Mouse (Mus musculus): ENCODE measurements at regions not wholly inside any gene's neighbourhood (a gene's known extent, or its start where the extent isn't known, plus 50 kb on each side); places are given as distances from the start of the nearest gene placed in this dataset.

DNA sequence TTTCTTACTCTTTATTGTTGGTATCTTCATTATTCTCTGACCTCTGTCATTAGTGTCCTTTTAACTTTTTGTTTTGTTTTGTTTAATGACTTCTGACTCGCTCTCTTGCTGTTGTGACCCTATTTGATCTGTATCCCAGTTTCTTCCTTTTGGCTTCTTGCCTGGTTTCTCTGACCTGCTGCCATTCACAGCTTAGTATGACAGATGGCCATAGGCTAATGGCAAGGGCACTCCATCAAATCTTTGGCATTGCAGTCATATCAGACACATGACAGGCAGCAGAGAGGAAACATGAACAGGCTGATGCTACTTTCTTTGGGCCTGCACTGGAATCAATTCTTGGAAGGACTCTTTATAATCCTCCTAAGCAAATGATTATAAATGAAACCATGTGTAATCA is 106.3 kb upstream of the Man1a start:
- H3K4me3 ChIP-seq (ENCODE audit: low read depth, low read length): no peak overlapping the region
- no peak overlapping the region for H3K4me2 ChIP-seq (replicated peaks; ENCODE audit: low read depth)
- H3K9me3 ChIP-seq (ENCODE audit: control insufficient read depth): no peaks in the 10 kb centered on the region
- ATAC-seq: no peak
- 87% methylated on average over 1 of the region's 1 CpGs for WGBS
- no peaks in the 10 kb centered on the region for H3K27me3 ChIP-seq (replicated peaks; ENCODE audit: control insufficient read depth, insufficient read depth, low read length)
- no peaks in the 10 kb centered on the region for H3K36me3 ChIP-seq (ENCODE audit: control insufficient read depth, insufficient read depth)
- no peak overlapping the region for H3K9ac ChIP-seq (ENCODE audit: low read depth, low read length)
- no peaks in the 10 kb centered on the region for H3K4me1 ChIP-seq (replicated peaks; ENCODE audit: control insufficient read depth, insufficient read depth, low read length)
- TF ChIP-seq CTCF (IDR thresholded peaks at IDR 0.05; ENCODE audit: low read depth): no peak
- H3K27ac ChIP-seq (ENCODE audit: low read depth, low read length): no peak overlapping the region

GRCm38 (mm10) chr10:54169320-54169719 is 92.9 kb upstream of the Man1a start:
- WGBS: 71% methylated on average over 7 of the region's 7 CpGs
- H3K4me3 ChIP-seq (ENCODE audit: low read depth, low read length): no peak overlapping the region
- no peaks in the 10 kb centered on the region for H3K36me3 ChIP-seq (ENCODE audit: control insufficient read depth, insufficient read depth)
- H3K9ac ChIP-seq (ENCODE audit: low read depth, low read length): no peak overlapping the region
- no peaks in the 10 kb centered on the region for H3K9me3 ChIP-seq (ENCODE audit: control insufficient read depth)
- H3K4me2 ChIP-seq (replicated peaks; ENCODE audit: low read depth): no peak overlapping the region
- no peak for TF ChIP-seq CTCF (IDR thresholded peaks at IDR 0.05; ENCODE audit: low read depth)
- no peaks in the 10 kb centered on the region for H3K27me3 ChIP-seq (replicated peaks; ENCODE audit: control insufficient read depth, insufficient read depth, low read length)
- ATAC-seq: no peak
- H3K4me1 ChIP-seq (replicated peaks; ENCODE audit: control insufficient read depth, insufficient read depth, low read length): no peaks in the 10 kb centered on the region
- no peak overlapping the region for H3K27ac ChIP-seq (ENCODE audit: low read depth, low read length)

GRCm38 (mm10) chr10:54161091-54161742 is 84.8 kb upstream of the Man1a start:
- Histone ChIP-seq H3K4me3 (ENCODE audit: low read depth, low read length) (no peak overlapping the region), H3K9me3 (ENCODE audit: control insufficient read depth) (no peaks in the 10 kb centered on the region), H3K27me3 (replicated peaks; ENCODE audit: control insufficient read depth, insufficient read depth, low read length) (no peaks in the 10 kb centered on the region), H3K4me2 (replicated peaks; ENCODE audit: low read depth) (peak overlapping the region; percentile 22; the same call in 1 of the 2 replicates), H3K36me3 (ENCODE audit: control insufficient read depth, insufficient read depth) (no peaks in the 10 kb centered on the region), H3K27ac (ENCODE audit: low read depth, low read length) (peak overlapping the region; percentile 63), H3K9ac (ENCODE audit: low read depth, low read length) (no peak overlapping the region), H3K4me1 (replicated peaks; ENCODE audit: control insufficient read depth, insufficient read depth, low read length) (no peaks in the 10 kb centered on the region)
- ATAC-seq: peak; percentile 98
- 15% methylated on average over 11 of the region's 11 CpGs for WGBS
- TF ChIP-seq CTCF (IDR thresholded peaks at IDR 0.05; ENCODE audit: low read depth): no peak

DNA sequence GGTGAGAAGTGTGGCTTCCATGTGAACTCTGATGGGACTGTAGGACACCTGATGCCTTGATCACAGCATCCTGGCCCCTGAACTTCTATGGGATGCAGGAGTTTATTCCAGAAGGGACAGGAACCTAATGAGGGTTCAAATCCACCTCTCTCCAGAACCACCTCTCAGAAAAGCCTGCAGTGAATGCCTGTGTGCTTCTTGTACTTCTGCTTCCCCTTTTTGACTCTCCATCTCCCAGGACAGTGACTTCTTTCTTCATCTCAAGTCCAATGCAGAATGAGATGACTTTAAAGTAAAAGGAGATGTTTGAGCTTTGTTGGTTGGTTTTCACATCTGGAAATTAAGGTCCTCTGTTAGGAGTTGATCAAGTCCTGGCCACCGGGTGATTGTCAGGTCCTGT is 77.5 kb upstream of the Man1a start:
- no peak for ATAC-seq
- H3K4me3 ChIP-seq (ENCODE audit: low read depth, low read length): no peak overlapping the region
- WGBS: 93% methylated on average over 1 of the region's 1 CpGs
- no peaks in the 10 kb centered on the region for H3K27me3 ChIP-seq (replicated peaks; ENCODE audit: control insufficient read depth, insufficient read depth, low read length)
- no peak overlapping the region for H3K9ac ChIP-seq (ENCODE audit: low read depth, low read length)
- H3K4me2 ChIP-seq (replicated peaks; ENCODE audit: low read depth): no peak overlapping the region
- H3K36me3 ChIP-seq (ENCODE audit: control insufficient read depth, insufficient read depth): no peaks in the 10 kb centered on the region
- no peaks in the 10 kb centered on the region for H3K9me3 ChIP-seq (ENCODE audit: control insufficient read depth)
- no peak overlapping the region for H3K27ac ChIP-seq (ENCODE audit: low read depth, low read length)
- no peak for TF ChIP-seq CTCF (IDR thresholded peaks at IDR 0.05; ENCODE audit: low read depth)
- no peaks in the 10 kb centered on the region for H3K4me1 ChIP-seq (replicated peaks; ENCODE audit: control insufficient read depth, insufficient read depth, low read length)

DNA sequence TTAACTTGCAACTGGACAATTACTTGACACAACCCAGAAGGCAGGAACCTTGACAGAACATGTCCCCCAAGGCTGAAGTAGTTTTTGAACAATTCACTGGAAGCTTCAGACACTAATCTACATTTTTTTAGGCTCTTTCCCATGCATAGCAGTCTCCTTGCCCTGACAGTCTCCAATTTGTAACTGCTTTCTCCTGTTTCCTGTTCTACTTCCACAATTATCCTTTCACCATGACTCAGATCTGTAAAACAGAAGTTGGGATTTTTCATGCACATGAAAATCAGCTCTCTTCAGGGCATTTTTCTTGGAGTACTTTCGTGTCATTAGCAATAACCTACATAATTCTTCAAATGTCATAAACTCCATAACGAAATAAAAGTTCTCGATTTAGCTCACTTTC is 56.2 kb upstream of the Man1a start:
- Histone ChIP-seq H3K4me2 (replicated peaks; ENCODE audit: low read depth) (no peak overlapping the region), H3K9ac (ENCODE audit: low read depth, low read length) (no peak overlapping the region), H3K4me3 (ENCODE audit: low read depth, low read length) (no peak overlapping the region), H3K27me3 (replicated peaks; ENCODE audit: control insufficient read depth, insufficient read depth, low read length) (no peaks in the 10 kb centered on the region), H3K27ac (ENCODE audit: low read depth, low read length) (no peak overlapping the region), H3K36me3 (ENCODE audit: control insufficient read depth, insufficient read depth) (no peaks in the 10 kb centered on the region), H3K4me1 (replicated peaks; ENCODE audit: control insufficient read depth, insufficient read depth, low read length) (no peaks in the 10 kb centered on the region), H3K9me3 (ENCODE audit: control insufficient read depth) (no peaks in the 10 kb centered on the region)
- no peak for ATAC-seq
- TF ChIP-seq CTCF (IDR thresholded peaks at IDR 0.05; ENCODE audit: low read depth): no peak
- WGBS: 77% methylated on average over 3 of the region's 3 CpGs

All from intestine, postnatal 0 days (tissue).